Mouse (Mus musculus) 3134 (cell line): Measurements from ENCODE around the gene Dusp3.

Experiments
- DNase-seq: peaks from one replicate; pipeline ENCODE4 v3.0.0-alpha.2; 2011; ENCODE audit warnings: low spot score; ENCODE audit not compliant: insufficient read length; ENCODE audit errors: extremely low read depth

Gene Dusp3

GRCm38 (mm10) chr11:101986913-101987312 is at the start of gene Dusp3:
TSS of gene Dusp3 (minus strand) at chr11:101987013.
- DNase-seq, result no peak

GRCm38 (mm10) chr11:102036336-102036735 is 49.5 kb upstream of the Dusp3 start:
- no peak for DNase-seq

GRCm38 (mm10) chr11:102035456-102035960 is 48.7 kb upstream of the Dusp3 start:
- no peak for DNase-seq

GRCm38 (mm10) chr11:102034887-102035286 is 48.1 kb upstream of the Dusp3 start:
- no peak for DNase-seq

GRCm38 (mm10) chr11:102033055-102033591 is 46.3 kb upstream of the Dusp3 start:
- DNase-seq, result no peak

- no peak for DNase-seq
Measured at GRCm38 (mm10) chr11:102031149-102031548, 44.3 kb upstream of the Dusp3 start.

- DNase-seq, result no peak
Measured at GRCm38 (mm10) chr11:102029966-102030365, 43.2 kb upstream of the Dusp3 start.

GRCm38 (mm10) chr11:102029304-102029703 is 42.5 kb upstream of the Dusp3 start:
- DNase-seq, result no peak

- DNase-seq, result no peak
Measured at GRCm38 (mm10) chr11:102028087-102028816, 41.4 kb upstream of the Dusp3 start, which contains the start of gene Mpp3. TSS of gene Mpp3 (minus strand) at chr11:102028461.

GRCm38 (mm10) chr11:102027361-102028017 is 40.7 kb upstream of the Dusp3 start:
- no peak for DNase-seq

GRCm38 (mm10) chr11:102026694-102027360 is 40.0 kb upstream of the Dusp3 start:
- no peak for DNase-seq

- no peak for DNase-seq
Measured at GRCm38 (mm10) chr11:102025991-102026660, 39.3 kb upstream of the Dusp3 start.

- no peak for DNase-seq
Measured at GRCm38 (mm10) chr11:102025354-102025753, 38.5 kb upstream of the Dusp3 start.

GRCm38 (mm10) chr11:102024875-102025274 is 38.1 kb upstream of the Dusp3 start:
- DNase-seq, result no peak

- DNase-seq, result no peak
Measured at GRCm38 (mm10) chr11:102024084-102024758, 37.4 kb upstream of the Dusp3 start.

GRCm38 (mm10) chr11:102023406-102023805 is 36.6 kb upstream of the Dusp3 start:
- DNase-seq, result no peak

- no peak for DNase-seq
Measured at GRCm38 (mm10) chr11:102021196-102021595, 34.4 kb upstream of the Dusp3 start.

GRCm38 (mm10) chr11:102019736-102020135 is 32.9 kb upstream of the Dusp3 start:
- DNase-seq, result no peak

GRCm38 (mm10) chr11:102016136-102016535 is 29.3 kb upstream of the Dusp3 start:
- DNase-seq, result no peak

GRCm38 (mm10) chr11:102015472-102015871 is 28.7 kb upstream of the Dusp3 start:
- no peak for DNase-seq
